Mouse (Mus musculus): ENCODE data around the gene Lin7b.

DNA sequence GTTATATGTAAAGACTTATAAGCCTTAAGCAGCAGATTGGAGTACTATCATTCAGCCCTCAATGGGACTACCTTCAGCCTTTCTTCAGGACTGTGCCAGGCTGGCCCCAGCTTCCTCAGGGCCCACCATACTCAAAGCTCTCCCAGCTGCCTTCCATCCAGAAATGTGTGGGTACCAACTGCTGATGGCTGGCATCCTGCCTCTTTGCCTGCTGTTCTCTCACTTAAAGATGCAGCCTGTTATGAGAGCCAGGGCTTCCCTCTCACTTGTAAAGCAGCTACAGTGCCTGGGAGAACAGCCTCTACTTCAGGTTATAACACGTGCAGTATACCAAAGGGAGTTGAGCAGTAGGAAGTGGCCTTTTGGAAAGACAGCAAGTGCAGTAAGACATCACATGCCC lies 5.7 kb upstream of the Lin7b start:
- TF ChIP-seq POLR2A (IDR thresholded peaks at IDR 0.05; ENCODE audit: borderline replicate concordance, extremely low read depth, low read depth, low read length) (no peak), CTCF (IDR thresholded peaks at IDR 0.05; ENCODE audit: insufficient read depth, low read length) (no peak)

All from lung, adult 2 months (tissue).